Mouse (Mus musculus) CD4-positive, CD25-positive, alpha-beta regulatory T cell (primary cell): Measurements from ENCODE around the gene Mff. TPM values are rescaled to one million over a fixed set of nuclear protein-coding genes. Genes with fewer than 3 reads are reported as not detected.

Source experiments
- polyA plus RNA-seq: library from polyadenylated mRNA; unstranded; fragments of 100-300 nt; shearing (Covaris generic); gene quantifications from one replicate; pipeline ENCODE4 v1.2.1, GENCODE M21; 2017

The Mff gene
- 198 TPM for polyA plus RNA-seq

GRCm38 (mm10) chr1:82724339-82725025 lies at the start of gene Mff:
Mff (plus strand) TSS chr1:82724890.

GRCm38 (mm10) chr1:82768269-82768668 lies 43.6 kb downstream of the Mff start, which contains the start of gene Tm4sf20:
Tm4sf20 (minus strand) TSS chr1:82768461.

GRCm38 (mm10) chr1:82771022-82771586 lies 46.4 kb downstream of the Mff start, which contains the start of gene Gm47791:
Gm47791 (minus strand) TSS chr1:82771243.

Other genes with a start within 250 kb of the Mff start
- gene Col4a4, start 138.0 kb upstream of the Mff start, polyA plus RNA-seq = 0.08 TPM
- gene Col4a3, start 138.0 kb upstream of the Mff start, polyA plus RNA-seq = 0.02 TPM
- gene Tm4sf20, start 43.6 kb downstream of the Mff start, polyA plus RNA-seq = 0.19 TPM
- gene Gm47791, start 46.4 kb downstream of the Mff start, polyA plus RNA-seq = not detected
- 204 TPM for gene Agfg1, start 114.6 kb downstream of the Mff start, polyA plus RNA-seq
- gene A030005L19Rik, start 188.4 kb downstream of the Mff start, polyA plus RNA-seq = 0.23 TPM
- not detected for gene A030014E15Rik, start 200.0 kb downstream of the Mff start, polyA plus RNA-seq
- gene Gm6217, start 206.5 kb downstream of the Mff start, polyA plus RNA-seq = not detected
- gene A030003K21Rik, start 218.5 kb downstream of the Mff start, polyA plus RNA-seq = not detected
- 0.22 TPM for gene Gm7544, start 231.1 kb downstream of the Mff start, polyA plus RNA-seq
- gene Gm47955, start 235.4 kb downstream of the Mff start, polyA plus RNA-seq = not detected